Mouse (Mus musculus) megakaryocyte, embryonic 14.5 days (primary cell): ENCODE measurements around the gene Sox5. TPM values are rescaled to one million over a fixed set of nuclear protein-coding genes. Genes with fewer than 3 reads are reported as not detected.

Experiments
- H3K27me3 ChIP-seq: replicated peaks from 2 replicates; pipeline ENCODE3; 2012; ENCODE audit warnings: inconsistent platforms
- H3K36me3 ChIP-seq: replicated peaks from 2 replicates; pipeline ENCODE3; 2012; ENCODE audit warnings: low read length, inconsistent platforms, mixed read lengths
- H3K4me1 ChIP-seq: 2 replicates; pipeline ENCODE4 v1.6.1; 2012; ENCODE audit warnings: inconsistent platforms
- H3K4me3 ChIP-seq: replicated peaks from 2 replicates; pipeline ENCODE3; 2012; ENCODE audit warnings: moderate library complexity, mild to moderate bottlenecking, inconsistent platforms
- H3K9me3 ChIP-seq: 2 replicates; pipeline ENCODE4 v1.6.1; 2012; ENCODE audit warnings: inconsistent platforms
- FLI1 ChIP-seq: IDR thresholded peaks from 2 replicates; pipeline ENCODE4 v1.6.1; 2012; ENCODE audit warnings: low read length, inconsistent platforms, mixed read lengths
- GATA1 ChIP-seq: IDR thresholded peaks from 3 replicates; pipeline ENCODE4 v1.6.1; 2012; ENCODE audit warnings: mixed read lengths, low read length, inconsistent platforms, borderline replicate concordance
- polyA plus RNA-seq: library from polyadenylated mRNA; stranded (reverse); fragments of >175 nt; gene quantifications from 2 replicates; pipeline ENCODE4 v1.2.3, GENCODE M21; 2012; ENCODE audit warnings: low replicate concordance; ENCODE audit not compliant: insufficient read depth

Sox5 gene
- polyA plus RNA-seq, 1 experiment = 0.07 TPM

DNA sequence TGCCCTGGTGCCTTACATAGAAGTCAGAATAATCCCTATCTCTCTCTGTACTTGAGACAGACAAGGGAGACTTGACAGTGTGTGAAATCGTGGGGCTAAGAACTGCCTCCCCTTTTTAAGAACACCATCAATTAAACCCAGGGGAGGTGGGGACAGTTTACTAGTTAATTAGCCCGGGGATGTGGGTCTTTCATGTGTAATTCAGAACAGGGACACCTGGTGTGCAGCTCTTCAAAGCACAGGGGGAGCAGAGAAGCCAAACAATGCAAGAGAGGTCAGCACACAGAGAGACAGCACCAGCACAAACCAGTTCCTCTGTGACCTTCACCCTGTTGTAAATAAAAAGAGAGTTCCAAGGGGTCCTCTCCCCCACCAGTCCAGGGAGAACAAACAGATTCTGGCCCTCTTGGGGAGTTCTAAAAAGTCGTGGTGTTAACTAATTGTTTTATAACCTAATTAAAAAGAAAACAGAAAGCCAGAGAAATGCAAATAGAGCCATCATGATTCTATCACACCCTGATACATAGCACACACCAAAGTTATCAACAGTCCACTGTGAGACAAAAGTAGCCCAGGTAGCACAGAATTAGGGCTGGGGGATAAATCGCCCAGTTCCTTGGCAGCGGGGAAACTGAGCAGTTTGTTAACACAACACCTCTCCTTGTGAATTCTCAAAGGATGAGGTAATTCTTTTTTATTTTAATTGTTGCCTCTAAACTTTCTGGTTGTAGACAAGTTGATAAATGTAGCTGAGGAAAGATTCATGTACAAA is 420.3 kb downstream of the Sox5 start:
- H3K27me3 ChIP-seq = no peaks in the 10 kb centered on the region
- H3K36me3 ChIP-seq = no peaks in the 10 kb centered on the region
- H3K4me1 ChIP-seq = no peaks in the 10 kb centered on the region
- H3K4me3 ChIP-seq = no peak overlapping the region
- peaks cover 10% of the 10 kb centered on the region; the same call in 1 of the 2 replicates for H3K9me3 ChIP-seq
- TF ChIP-seq FLI1 = no peak
- no peak for TF ChIP-seq GATA1

DNA sequence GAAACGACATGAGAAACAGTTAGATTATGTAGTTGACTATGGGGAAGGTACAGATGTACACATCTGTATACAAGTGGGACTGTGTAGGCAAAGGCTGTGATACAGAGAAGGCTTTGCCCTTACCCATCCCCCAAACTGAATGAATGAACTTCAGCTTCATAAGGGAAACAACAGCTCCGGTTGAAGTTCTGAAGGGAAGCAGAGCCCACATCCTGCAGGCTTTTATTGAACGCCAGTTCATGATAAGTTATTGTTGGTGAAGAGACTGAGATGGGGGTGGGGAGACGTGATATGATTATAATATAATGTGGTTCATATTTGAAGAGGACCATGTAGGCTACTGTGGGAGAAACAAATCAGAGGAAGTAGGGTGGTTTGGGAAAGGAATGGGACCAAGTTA is 424.7 kb downstream of the Sox5 start:
- 0 out of 2 replicates have a peak, but pooled peaks cover 3% of the 10 kb centered on the region for H3K9me3 ChIP-seq
- H3K4me3 ChIP-seq = no peak overlapping the region
- H3K4me1 ChIP-seq = no peaks in the 10 kb centered on the region
- no peaks in the 10 kb centered on the region for H3K27me3 ChIP-seq
- H3K36me3 ChIP-seq = no peaks in the 10 kb centered on the region
- TF ChIP-seq FLI1 = no peak
- no peak for TF ChIP-seq GATA1

GRCm38 (mm10) chr6:144351049-144351448 is 430.7 kb downstream of the Sox5 start:
- Histone ChIP-seq H3K4me3 (peak overlapping the region; percentile 60), H3K4me1 (peaks cover 5% of the 10 kb centered on the region), H3K9me3 (peaks cover 9% of the 10 kb centered on the region; the same call in 1 of the 2 replicates), H3K36me3 (no peaks in the 10 kb centered on the region), H3K27me3 (no peaks in the 10 kb centered on the region)
- TF ChIP-seq FLI1 = no peak
- no peak for TF ChIP-seq GATA1

DNA sequence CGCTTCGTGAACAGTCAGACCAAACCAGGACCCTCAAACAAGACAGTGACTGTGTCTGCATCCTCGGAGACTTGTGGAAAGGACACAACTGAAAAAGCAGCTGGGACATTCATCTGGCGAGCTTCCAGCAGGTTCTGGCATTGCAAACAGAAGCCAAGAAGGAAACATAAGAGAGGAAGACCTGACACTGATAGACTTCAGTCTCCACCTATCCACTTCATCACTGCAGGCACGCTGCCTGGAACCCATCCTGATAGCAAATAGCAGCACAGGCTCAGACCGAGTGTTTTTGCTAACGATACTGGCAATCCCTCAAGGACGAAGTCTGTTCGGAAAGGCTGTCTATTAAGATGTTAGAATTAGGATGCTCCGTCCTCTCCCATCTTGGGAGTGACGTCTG is 438.4 kb downstream of the Sox5 start:
- no peaks in the 10 kb centered on the region for H3K4me1 ChIP-seq
- H3K4me3 ChIP-seq = no peak overlapping the region
- TF ChIP-seq GATA1 (no peak), FLI1 (no peak)
- no peaks in the 10 kb centered on the region for H3K27me3 ChIP-seq
- no peaks in the 10 kb centered on the region for H3K36me3 ChIP-seq
- H3K9me3 ChIP-seq = peaks cover 27% of the 10 kb centered on the region

DNA sequence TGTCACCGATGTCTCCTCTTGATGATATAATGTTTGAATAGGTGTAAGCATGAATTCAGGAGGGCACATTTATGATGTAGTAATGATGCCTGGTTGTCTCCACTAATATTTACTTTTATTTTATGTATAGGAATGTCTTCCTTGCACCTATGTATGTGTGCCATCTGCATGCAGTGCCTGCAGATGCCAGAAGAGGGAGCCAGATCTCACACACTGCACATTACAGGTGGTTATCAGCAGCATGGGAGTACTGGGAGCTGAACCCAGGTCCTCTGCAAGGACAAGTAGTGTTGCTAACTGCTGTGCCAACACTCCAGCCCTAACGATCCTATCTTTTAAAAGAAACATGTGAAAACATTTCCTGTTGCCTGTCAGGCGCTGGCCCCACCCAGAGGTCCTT is 442.2 kb downstream of the Sox5 start:
- Histone ChIP-seq H3K4me1 (no peaks in the 10 kb centered on the region), H3K9me3 (peaks cover 24% of the 10 kb centered on the region)
- TF ChIP-seq GATA1 = no peak
- TF ChIP-seq FLI1 = no peak

DNA sequence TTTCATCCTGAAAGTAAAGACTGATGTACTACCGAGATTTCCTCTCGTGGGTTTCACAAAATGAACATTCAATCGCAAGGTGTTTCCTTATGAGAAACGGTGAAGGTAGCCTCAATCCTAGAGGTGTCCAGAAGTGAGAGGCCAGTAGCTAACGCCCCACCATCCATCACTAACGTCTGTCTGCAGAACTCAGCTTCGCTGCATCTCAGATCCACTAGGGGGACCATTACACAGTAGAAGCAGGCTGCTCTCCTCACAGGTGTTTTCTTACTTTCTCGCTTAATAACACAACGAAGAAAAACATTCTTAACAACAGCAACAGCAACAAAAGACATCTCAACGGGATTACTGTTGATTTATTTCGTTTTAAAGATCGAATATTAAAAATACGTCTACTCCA is 442.8 kb downstream of the Sox5 start:
- Histone ChIP-seq H3K9me3 (peaks cover 24% of the 10 kb centered on the region), H3K4me3 (no peak overlapping the region), H3K36me3 (no peaks in the 10 kb centered on the region), H3K27me3 (no peaks in the 10 kb centered on the region), H3K4me1 (no peaks in the 10 kb centered on the region)
- TF ChIP-seq GATA1 (no peak), FLI1 (no peak)

More for the DNA sequence above, 442.2 kb downstream of the Sox5 start:
- H3K36me3 ChIP-seq = no peaks in the 10 kb centered on the region
- H3K27me3 ChIP-seq = no peaks in the 10 kb centered on the region
- peak overlapping the region; percentile 50 for H3K4me3 ChIP-seq

DNA sequence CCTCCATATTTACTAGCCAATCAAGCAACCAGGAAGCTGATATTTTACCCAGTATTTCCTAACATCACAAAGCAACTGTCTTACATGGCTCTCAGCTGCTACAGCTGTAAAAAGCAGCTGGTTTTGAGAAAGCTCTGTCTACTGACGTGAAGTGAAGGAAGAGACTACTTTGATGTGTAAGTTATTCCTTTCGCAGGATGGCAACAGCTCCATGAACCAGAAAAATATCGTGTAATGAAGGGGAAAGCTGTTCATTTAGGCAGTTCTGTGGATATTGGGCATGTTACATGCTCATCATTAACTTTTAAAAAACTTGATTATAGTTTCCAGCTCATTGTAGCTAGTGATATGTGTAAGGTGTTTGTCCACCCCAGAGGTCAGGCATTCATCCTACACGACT is 443.6 kb downstream of the Sox5 start:
- Histone ChIP-seq H3K27me3 (no peaks in the 10 kb centered on the region), H3K9me3 (peaks cover 22% of the 10 kb centered on the region)
- TF ChIP-seq FLI1 (no peak), GATA1 (no peak)

GRCm38 (mm10) chr6:144337436-144337969 is 444.3 kb downstream of the Sox5 start:
- H3K27me3 ChIP-seq = no peaks in the 10 kb centered on the region
- peaks cover 21% of the 10 kb centered on the region for H3K9me3 ChIP-seq
- H3K4me3 ChIP-seq = no peak overlapping the region
- H3K4me1 ChIP-seq = no peaks in the 10 kb centered on the region
- no peaks in the 10 kb centered on the region for H3K36me3 ChIP-seq
- TF ChIP-seq GATA1 = no peak
- no peak for TF ChIP-seq FLI1

More for the DNA sequence above, 443.6 kb downstream of the Sox5 start:
- H3K36me3 ChIP-seq = no peaks in the 10 kb centered on the region
- no peak overlapping the region for H3K4me3 ChIP-seq
- H3K4me1 ChIP-seq = no peaks in the 10 kb centered on the region

- no peak overlapping the region for H3K4me3 ChIP-seq
- H3K27me3 ChIP-seq = no peaks in the 10 kb centered on the region
- H3K4me1 ChIP-seq = no peaks in the 10 kb centered on the region
- no peaks in the 10 kb centered on the region for H3K36me3 ChIP-seq
- peaks cover 21% of the 10 kb centered on the region for H3K9me3 ChIP-seq
- TF ChIP-seq FLI1 = no peak
- no peak for TF ChIP-seq GATA1
Measured at GRCm38 (mm10) chr6:144336789-144337188, 445.0 kb downstream of the Sox5 start.

DNA sequence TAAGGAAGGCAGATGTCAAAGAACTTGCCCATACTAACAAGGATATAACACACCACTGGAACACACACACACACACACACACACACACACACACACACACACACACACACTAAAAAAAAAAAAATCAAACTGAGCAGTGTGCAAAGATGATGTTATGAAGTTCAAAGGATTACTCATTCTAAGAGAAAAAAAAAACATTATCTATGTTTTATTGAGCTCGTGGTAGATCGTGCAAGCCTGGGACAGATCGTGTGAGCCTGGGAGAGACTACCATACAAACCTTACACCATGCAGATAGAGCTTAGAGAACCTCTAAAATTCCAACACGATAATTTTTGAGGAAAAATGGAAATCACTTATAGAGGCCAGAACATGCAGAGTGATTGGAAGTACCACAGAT is 448.6 kb downstream of the Sox5 start:
- no peak for TF ChIP-seq FLI1
- TF ChIP-seq GATA1 = no peak
- H3K4me1 ChIP-seq = no peaks in the 10 kb centered on the region
- no peaks in the 10 kb centered on the region for H3K36me3 ChIP-seq
- 0 out of 2 replicates have a peak, but pooled peaks cover 6% of the 10 kb centered on the region for H3K9me3 ChIP-seq
- H3K4me3 ChIP-seq = no peak overlapping the region
- no peaks in the 10 kb centered on the region for H3K27me3 ChIP-seq
